Mouse (Mus musculus): ENCODE measurements around the gene Stum. TPM values are rescaled to one million over a fixed set of nuclear protein-coding genes. Genes with fewer than 3 reads are reported as not detected.
A peak's percentile ranks its signal among the peaks of the same experiment; 100 is the strongest.
"Not testable (repeated sequence)": the region's sequence is repeated elsewhere in the genome, so short reads cannot be mapped to it uniquely, and the experiment has no call there.

The Stum gene
- total RNA-seq, 2 experiments from 2014 or later, result not detected

DNA sequence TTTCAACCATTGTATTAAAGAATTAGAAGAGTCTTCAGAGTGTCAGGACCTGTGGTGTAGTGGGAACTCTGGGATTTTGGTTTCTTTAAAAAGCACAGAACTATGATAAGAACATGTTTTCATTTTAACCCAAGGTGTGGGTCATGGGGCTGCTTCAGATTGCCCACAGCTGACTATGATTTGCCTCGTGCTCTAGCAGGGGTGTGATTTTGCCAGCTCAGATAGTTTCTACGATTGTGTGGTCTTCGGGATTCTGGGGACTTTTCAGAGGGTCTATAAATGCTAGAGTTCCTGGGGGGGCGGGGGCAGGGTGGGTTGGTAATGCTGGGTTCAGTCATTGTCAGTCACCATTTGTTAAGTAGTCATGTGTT, 91.7 kb downstream of the Stum start:
- no peak for ATAC-seq (replicated peaks; ENCODE audit: low FRiP score, low TSS enrichment, poor library complexity, severe bottlenecking)

DNA sequence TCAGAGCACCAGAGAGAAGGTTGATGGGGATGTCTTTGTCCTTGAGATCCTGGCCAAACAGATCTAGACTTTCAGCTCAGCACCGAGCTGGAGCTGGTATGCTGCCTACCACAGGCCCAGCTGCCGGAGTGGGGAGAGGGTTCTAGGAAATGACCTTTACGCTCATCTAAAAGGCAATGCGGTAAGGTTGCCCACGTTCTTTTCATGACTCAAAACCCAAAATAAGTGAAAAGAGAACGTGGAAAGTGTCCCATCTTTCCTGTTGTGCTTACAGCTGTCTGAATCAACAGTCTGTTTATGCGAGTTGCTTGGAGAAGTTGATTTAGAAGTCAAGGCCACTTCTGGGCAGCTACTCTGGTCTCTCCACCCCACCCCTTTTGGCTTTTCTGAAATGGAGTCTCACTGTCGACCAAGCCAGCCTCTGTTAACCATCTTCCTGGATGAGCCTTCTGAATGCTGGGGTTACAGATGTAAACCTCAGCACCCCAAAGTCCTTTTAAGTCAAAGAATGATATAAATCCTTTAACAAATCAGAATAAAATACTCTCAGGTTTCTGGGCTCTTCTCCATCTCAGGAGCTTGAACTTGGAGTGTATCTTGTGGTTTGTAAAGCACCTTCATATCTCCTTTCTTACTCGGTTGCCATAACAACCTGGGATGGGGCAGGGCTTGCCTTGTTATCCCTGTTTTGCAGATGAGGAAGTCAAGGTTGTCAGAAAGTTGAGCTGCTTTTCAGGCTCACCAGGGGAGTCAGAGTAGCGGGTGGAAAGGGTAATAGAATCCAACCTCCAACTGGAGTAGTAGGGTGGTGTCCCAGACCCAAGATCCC, 92.3 kb downstream of the Stum start:
- ATAC-seq (replicated peaks; ENCODE audit: low FRiP score, low TSS enrichment, poor library complexity, severe bottlenecking), result no peak

DNA sequence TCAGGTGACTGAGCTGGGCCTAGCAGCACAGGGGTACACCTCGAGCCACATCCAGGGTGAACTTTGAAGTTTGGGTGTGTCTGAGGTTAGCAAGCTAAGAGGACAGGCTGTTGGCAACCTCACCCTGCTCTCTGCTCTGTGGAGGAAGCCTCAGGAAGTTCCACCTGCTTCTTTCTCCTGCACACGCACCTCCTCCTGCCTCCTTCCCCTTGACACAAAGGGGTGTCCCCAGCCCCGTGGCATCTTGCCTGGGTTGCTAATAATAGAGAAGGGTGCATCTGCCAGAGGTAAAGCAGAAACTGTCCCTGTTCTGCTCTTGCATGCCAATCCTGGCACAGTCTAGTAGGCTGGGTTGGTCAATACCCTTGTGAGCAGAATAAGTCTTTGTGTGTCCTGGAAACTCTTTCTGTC, 93.0 kb downstream of the Stum start:
- no peak for ATAC-seq (replicated peaks; ENCODE audit: low FRiP score, low TSS enrichment, poor library complexity, severe bottlenecking)

DNA sequence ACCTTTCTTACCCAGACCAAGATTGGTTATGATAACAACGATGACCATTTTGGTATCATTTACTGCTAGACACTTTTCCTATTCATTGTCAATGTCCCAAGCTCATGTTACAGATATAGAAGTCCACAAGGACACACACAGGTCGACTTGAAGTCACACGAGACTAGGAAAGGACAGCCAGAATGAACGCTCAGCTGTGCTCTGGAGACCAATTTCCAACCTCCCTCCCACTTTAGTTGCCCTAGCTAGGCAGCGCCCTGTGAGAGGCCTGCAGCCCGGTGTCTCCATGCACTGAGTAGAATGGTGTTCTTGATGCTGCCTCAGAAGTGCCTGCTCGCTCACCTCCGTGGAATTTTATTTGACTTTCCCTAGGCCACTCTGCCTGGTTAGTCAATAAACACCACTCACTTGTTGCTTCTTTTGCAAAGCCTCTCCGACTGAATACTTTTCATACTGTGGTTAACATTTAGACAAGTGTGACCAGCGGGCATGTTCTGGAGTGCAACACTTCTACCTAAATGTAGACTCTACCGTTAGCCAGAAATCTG, 94.0 kb downstream of the Stum start:
- ATAC-seq (replicated peaks; ENCODE audit: low FRiP score, low TSS enrichment, poor library complexity, severe bottlenecking), result not testable (repeated sequence)

DNA sequence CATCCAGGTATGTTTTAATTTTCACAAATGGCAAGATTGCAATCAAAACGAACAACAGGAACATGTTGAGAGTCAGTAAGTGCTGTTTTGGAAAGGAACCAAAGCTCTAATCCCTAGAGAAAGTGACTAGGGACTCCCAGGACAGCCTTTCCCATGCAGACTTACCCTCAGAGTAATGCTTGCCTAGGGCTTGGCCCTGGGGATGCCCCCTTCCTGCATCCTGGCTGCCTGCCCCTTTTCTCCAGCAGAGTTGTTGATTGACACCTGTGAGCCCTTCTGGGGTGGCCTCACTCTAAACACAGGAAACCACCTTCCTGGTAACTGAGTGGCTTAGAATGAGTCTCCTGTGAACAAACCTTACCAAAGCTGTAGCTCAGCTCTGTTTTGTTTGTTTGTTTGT, 94.8 kb downstream of the Stum start:
- no peak for ATAC-seq (replicated peaks; ENCODE audit: low FRiP score, low TSS enrichment, poor library complexity, severe bottlenecking)

DNA sequence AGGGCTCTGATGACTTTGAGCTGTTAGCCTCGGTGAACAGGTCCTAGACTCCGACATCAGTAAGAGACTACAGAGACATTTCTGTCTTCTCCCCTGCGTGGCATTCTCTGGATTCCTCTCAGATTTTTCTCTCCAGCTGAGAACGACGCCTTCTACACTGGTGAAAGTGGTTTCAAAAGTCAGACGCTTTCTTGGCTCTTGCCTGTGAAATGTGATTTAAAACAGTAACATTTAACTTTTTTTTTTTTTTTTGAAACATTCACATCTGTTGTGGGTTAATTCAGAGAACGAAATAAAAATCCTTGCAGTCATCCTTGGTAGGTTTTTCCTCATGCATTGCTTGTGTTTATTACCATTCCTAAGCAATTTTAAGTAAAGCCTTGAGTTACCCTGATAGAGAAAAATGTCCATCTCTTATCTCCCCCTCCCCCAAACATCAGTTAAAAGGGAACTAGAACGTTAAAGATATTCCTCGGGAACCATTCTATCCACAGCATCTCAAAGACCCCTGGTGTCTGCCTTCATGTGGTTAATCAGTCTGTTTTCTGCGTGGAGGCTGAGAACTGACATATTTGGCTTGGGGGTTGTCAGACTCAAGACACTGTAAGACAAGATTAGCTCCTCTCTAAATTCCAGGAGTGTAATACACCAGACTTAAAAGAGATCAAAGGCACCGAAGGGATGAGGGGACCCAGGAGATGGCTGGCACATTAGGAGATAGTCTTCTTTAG, 95.4 kb downstream of the Stum start:
- ATAC-seq (replicated peaks; ENCODE audit: low FRiP score, low TSS enrichment, poor library complexity, severe bottlenecking), result no peak

DNA sequence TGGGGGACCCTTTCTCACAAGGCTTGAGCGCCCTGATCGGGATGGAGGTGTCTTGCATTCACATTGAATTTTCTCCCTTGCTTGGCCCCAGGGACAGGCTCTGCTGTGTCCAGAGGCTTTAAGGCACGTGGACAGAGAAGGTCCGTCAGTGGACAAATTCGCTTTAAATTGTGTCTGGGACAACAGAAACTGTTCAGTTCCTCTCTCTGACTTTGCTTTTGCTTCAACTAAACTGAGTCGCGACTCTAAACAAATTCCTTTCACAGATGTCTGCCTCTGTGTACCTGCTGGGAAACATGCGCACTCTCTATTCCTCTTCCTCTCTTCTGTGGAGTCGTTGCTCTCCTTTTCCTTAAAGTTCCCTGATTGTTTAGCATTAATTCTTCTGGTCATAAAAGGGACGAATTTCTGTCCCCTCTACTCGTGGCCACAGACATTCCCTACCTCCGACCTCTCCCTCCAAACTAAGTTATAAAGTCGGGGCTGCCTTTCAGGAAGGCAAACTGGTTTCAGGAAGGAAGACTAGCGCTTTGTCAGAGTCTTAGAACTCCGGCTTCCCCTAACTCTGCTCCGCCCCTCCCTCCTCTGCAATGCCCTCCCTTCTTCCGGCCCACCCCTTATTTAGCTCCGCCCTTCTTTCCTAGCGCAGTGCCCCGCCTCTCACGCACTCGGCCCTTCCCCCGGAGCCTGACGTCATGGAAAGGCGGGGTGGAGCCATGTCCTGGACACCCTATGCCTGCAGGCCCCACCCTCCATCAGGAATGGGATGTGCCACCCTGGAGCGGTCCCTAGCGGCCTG, 96.2 kb downstream of the Stum start:
- peak; percentile 99 for ATAC-seq (replicated peaks; ENCODE audit: low FRiP score, low TSS enrichment, poor library complexity, severe bottlenecking)

DNA sequence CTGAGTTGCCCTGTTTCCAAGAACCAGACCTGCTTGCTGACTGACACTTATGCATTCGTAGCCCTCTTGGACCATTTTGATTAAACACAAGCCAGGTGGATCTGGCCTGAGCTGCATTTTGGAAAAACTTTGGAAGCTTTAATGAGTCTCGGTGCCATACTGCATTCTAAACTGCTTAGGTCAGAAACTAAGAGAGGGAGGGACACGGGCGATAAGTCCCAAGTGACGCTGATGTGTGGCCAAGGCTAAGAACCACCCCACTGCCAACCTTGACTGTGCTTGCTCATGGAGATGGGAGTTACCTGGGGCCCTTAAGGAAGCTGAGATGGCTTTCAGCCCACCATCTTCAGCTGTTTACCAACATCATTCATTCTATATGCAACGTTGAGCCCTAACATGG, 98.0 kb downstream of the Stum start:
- no peak for ATAC-seq (replicated peaks; ENCODE audit: low FRiP score, low TSS enrichment, poor library complexity, severe bottlenecking)

DNA sequence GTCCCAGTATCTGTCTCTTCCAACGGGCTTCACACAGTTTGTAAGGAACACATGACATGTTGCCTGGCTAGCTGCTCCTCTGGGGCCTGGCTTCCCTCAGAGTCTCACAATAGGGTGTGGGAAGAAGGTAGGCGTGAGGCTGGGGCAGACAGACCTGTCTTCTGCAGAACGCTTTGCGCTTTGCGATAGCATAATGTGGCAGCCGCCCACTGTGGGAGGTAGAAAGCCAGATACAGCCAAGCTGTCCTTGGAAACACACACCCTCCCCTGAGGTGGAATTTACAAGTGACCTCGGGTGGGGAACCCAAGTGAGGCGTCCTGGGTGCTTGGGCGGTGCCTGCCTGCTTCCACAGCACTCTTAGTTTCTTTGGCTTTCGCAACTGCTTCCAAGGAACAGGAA, 98.8 kb downstream of the Stum start:
- no peak for ATAC-seq (replicated peaks; ENCODE audit: low FRiP score, low TSS enrichment, poor library complexity, severe bottlenecking)

DNA sequence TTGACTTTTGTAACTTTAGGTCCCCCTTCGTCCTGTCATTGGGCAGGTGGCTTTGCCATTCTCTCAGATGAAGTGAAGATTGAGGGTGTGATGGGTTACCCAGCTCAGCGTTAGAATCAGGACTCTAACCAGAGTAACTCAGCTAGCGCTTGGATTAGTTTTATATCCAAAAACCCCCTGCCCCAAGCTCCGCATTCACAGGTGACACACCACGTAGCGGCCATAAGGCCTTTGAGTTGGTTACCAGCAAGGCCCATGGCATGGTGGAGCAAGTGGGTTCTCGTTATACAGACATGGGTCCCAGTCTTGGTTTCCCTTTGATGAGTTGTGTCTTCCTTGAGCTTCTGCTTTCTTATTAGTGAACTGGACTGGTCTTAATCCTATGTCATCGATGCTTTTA, 99.4 kb downstream of the Stum start:
- no peak for ATAC-seq (replicated peaks; ENCODE audit: low FRiP score, low TSS enrichment, poor library complexity, severe bottlenecking)

Other genes starting within 250 kb of the Stum start
- gene Psen2, start 220.1 kb downstream of the Stum start, total RNA-seq (2014; fragmentation: Nextera tagmentation), result 75.6 and 93.3 TPM in 2 replicates
- 39.5 and 66.4 TPM in 2 replicates for gene Psen2, start 220.1 kb downstream of the Stum start, total RNA-seq (2017)
- gene Itpkb, start 153.0 kb downstream of the Stum start, total RNA-seq (2014; fragmentation: Nextera tagmentation), result 11.5 and 12.9 TPM in 2 replicates
- 6.1 and 6.3 TPM in 2 replicates for gene Itpkb, start 153.0 kb downstream of the Stum start, total RNA-seq (2017)
- 113 and 133 TPM in 2 replicates for gene Parp1, start 85.4 kb upstream of the Stum start, total RNA-seq (2014; fragmentation: Nextera tagmentation)
- 231 and 241 TPM in 2 replicates for gene Parp1, start 85.4 kb upstream of the Stum start, total RNA-seq (2017)
- gene Lin9, start 157.6 kb upstream of the Stum start, total RNA-seq (2014; fragmentation: Nextera tagmentation), result 17.3 and 32.3 TPM in 2 replicates
- gene Lin9, start 157.6 kb upstream of the Stum start, total RNA-seq (2017), result 35.8 and 37.8 TPM in 2 replicates
- not detected in 2 replicates for gene Mixl1, start 213.5 kb upstream of the Stum start, total RNA-seq (2014; fragmentation: Nextera tagmentation)
- not detected in 2 replicates for gene Mixl1, start 213.5 kb upstream of the Stum start, total RNA-seq (2017)
- 19.1 and 21.9 TPM in 2 replicates for gene Acbd3, start 242.5 kb upstream of the Stum start, total RNA-seq (2014; fragmentation: Nextera tagmentation)
- gene Acbd3, start 242.5 kb upstream of the Stum start, total RNA-seq (2017), result 42.7 and 44.4 TPM in 2 replicates

Data from megakaryocyte-erythroid progenitor cell, adult 5-6 weeks (primary cell).